Mouse (Mus musculus) hindbrain, embryonic 11.5 days (tissue): ENCODE results near the gene Pih1d1. TPM values are rescaled to one million over a fixed set of nuclear protein-coding genes. Genes with fewer than 3 reads are reported as not detected.
A peak's percentile ranks its signal among the peaks of the same experiment; 100 is the strongest.
"Not testable (repeated sequence)": the region's sequence is repeated elsewhere in the genome, so short reads cannot be mapped to it uniquely, and the experiment has no call there.

Experiments used
- ATAC-seq: fragments of 200-750 bp; cut with Nextera tagmentation; 2 replicates; pipeline ENCODE4 v1.8.0; 2017; ENCODE audit warnings: mild to moderate bottlenecking, moderate TSS enrichment, moderate library complexity; ENCODE audit not compliant: low FRiP score
- DNase-seq: peaks from one replicate; pipeline ENCODE4 v3.0.0-alpha.2; 2015; ENCODE audit warnings: low spot score
- H3K27ac ChIP-seq: fragments of 300-500 bp; sonication (generic); 2 replicates; pipeline ENCODE4 v1.5.1; 2014; ENCODE audit warnings: mild to moderate bottlenecking, low read depth, low read length
- H3K27me3 ChIP-seq: fragments of 300-500 bp; sonication (generic); 2 replicates; pipeline ENCODE4 v1.6.1; 2014; ENCODE audit warnings: mild to moderate bottlenecking, low read length, moderate library complexity, mixed read lengths; ENCODE audit not compliant: control insufficient read depth, insufficient read depth
- H3K36me3 ChIP-seq: fragments of 300-500 bp; sonication (generic); 2 replicates; pipeline ENCODE4 v1.6.1; 2014; ENCODE audit warnings: mild to moderate bottlenecking, low read length, moderate library complexity, mixed read lengths; ENCODE audit not compliant: control insufficient read depth, insufficient read depth
- H3K4me1 ChIP-seq: fragments of 300-500 bp; sonication (generic); replicated peaks from 2 replicates; pipeline ENCODE4 v1.6.1; 2014; ENCODE audit warnings: low read length, mixed read lengths; ENCODE audit not compliant: control insufficient read depth, insufficient read depth
- H3K4me2 ChIP-seq: fragments of 300-500 bp; sonication (generic); replicated peaks from 2 replicates; pipeline ENCODE4 v1.6.1; 2014; ENCODE audit warnings: mild to moderate bottlenecking, low read depth, low read length
- H3K4me3 ChIP-seq: fragments of 300-500 bp; sonication (generic); 2 replicates; pipeline ENCODE4 v1.5.1; 2014; ENCODE audit warnings: low read depth, low read length
- H3K9ac ChIP-seq: fragments of 300-500 bp; sonication (generic); 2 replicates; pipeline ENCODE4 v1.6.1; 2014; ENCODE audit warnings: low read depth, low read length
- H3K9me3 ChIP-seq: fragments of 300-500 bp; sonication (generic); 2 replicates; pipeline ENCODE4 v1.6.1; 2016; ENCODE audit warnings: low read length; ENCODE audit not compliant: control insufficient read depth
- WGBS: fragments of 180-500 bp; shearing (Covaris S2); extraction: QIAGEN DNeasy Blood & Tissue Kit; methylation state at CpG from one replicate; pipeline ENCODE4 v1.1.7; 2014; 5-methylcytosine and 5-hydroxymethylcytosine counted together
- polyA plus RNA-seq: library from polyadenylated mRNA; unstranded; fragments of >200 nt; fragmentation: Nextera tagmentation; extraction: Ambion mirVana; gene quantifications from 2 replicates; pipeline ENCODE4 v1.2.1, GENCODE M21; 2014

The Pih1d1 gene
- polyA plus RNA-seq, 1 experiment from 2014 or later: 105 TPM

DNA sequence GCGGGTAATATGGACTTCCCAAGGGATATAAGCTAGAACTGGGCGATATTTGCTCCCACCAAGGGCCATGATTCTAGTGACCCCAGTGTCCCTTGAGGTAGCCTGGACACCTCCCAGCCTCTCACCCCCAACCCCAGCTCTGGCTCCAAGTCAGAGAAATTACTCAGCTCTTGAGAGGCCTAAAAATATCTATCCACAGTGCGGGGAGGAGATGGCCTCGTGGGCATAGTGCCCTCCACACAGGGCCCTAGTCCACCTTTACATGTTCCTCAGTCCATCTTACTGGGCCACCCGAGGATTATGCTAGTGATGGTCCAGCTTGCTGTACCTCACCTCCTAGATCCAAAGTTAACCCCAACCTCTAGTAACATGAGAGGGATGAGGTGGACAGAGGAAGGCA, 10.7 kb downstream of the Pih1d1 start:
- Histone ChIP-seq H3K36me3 (no peaks in the 10 kb centered on the region), H3K4me3 (no peak overlapping the region), H3K4me1 (peaks cover 11% of the 10 kb centered on the region), H3K4me2 (no peak overlapping the region), H3K27me3 (peaks cover 72% of the 10 kb centered on the region), H3K9me3 (peaks cover 7% of the 10 kb centered on the region), H3K27ac (no peak overlapping the region), H3K9ac (no peak overlapping the region)
- no peak for DNase-seq
- WGBS: 67% methylated on average over 5 of the region's 5 CpGs
- ATAC-seq: no peak

DNA sequence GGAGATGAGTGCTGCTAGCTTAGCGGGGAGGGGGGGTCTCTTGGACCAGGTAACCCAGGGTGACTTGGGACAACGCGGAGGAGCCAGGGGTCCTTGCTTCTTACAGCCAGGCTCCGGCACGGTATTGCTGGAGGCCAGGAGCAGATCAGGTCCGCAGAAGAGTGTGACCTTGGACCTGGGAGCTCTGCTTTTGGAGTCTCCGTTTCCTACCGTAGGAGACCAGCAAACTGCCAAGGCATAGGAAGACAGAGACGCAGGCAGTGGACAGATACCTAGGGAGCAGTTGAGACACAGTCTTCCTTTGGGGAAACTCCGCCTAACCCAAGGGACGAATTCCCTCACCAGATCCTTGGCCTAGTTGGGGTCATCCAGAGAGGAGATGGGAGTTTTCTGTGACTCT, 11.6 kb downstream of the Pih1d1 start:
- Histone ChIP-seq H3K4me1 (peaks cover 11% of the 10 kb centered on the region), H3K4me2 (no peak overlapping the region), H3K9me3 (peaks cover 11% of the 10 kb centered on the region), H3K36me3 (no peaks in the 10 kb centered on the region), H3K27ac (no peak overlapping the region), H3K27me3 (peaks cover 72% of the 10 kb centered on the region), H3K4me3 (no peak overlapping the region), H3K9ac (no peak overlapping the region)
- DNase-seq (no peak), ATAC-seq (no peak)
- 53% methylated on average over 11 of the region's 11 CpGs for WGBS

DNA sequence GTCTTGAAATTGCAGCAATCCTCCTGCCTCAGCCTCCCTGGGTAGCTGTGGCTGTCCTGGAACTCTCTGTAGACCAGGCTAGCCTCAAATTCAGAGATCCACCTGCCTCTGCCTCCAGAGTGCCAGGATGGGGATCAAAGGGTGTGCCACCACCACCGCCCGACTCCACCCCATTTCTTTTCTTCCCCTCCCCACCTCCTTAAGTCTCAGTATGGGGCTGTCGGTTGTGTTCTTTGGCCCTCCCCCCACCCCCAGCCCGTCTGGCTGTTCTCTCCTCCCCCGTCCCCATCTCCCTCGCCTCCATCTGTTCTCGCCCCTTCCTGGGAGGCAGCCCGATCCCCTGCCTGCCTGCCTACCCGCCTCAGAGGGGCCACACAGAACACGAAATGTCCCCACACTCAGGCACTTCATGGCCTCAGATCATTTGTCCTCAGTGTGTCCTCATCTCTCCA, 12.9 kb downstream of the Pih1d1 start:
- ATAC-seq (no peak), DNase-seq (no peak)
- H3K27me3 ChIP-seq: peaks cover 78% of the 10 kb centered on the region
- 22% methylated on average over 10 of the region's 10 CpGs for WGBS
- peaks cover 11% of the 10 kb centered on the region for H3K9me3 ChIP-seq
- H3K4me2 ChIP-seq: no peak overlapping the region
- no peak overlapping the region for H3K9ac ChIP-seq
- H3K4me3 ChIP-seq: no peak overlapping the region
- peaks cover 11% of the 10 kb centered on the region for H3K4me1 ChIP-seq
- H3K27ac ChIP-seq: no peak overlapping the region
- no peaks in the 10 kb centered on the region for H3K36me3 ChIP-seq

DNA sequence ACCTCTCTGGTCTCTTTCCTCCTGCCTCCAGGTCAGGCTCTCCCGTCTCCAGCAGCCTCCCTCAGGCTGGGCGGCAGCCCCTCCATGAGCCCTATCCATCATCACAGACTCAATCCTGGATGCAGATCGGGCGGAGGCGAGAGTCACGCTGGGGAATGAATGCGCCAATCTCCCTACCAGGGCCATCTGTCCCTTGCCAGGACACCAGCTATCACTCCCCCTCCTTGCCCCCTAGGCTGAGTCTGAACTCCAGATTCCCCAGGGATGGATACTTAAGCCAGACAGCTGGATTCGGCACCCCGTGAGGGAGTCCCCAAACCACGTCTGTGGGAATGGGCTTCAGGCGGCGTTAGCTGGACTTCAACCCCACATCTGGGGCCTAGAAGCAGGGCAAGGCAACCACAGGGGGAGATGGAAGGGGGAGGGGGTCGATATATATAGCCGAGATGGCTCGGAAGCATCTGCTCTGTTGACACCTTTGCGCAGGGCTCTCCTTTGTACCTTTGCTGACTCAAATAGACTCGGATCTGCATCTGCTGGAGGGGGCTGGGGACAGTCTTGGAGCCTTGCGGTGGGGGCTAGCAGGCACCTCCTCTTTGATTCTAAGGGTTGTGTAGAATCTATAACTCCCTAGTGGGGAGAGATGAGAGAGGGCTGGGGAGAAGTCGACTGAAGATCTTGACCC, 13.8 kb downstream of the Pih1d1 start:
- 2% methylated on average over 19 of the region's 19 CpGs for WGBS
- H3K27ac ChIP-seq: peak overlapping the region; percentile 45; the same call in 1 of the 2 replicates
- H3K27me3 ChIP-seq: peaks cover 74% of the 10 kb centered on the region
- H3K4me3 ChIP-seq: no peak overlapping the region
- peak overlapping the region; percentile 7; the same call in 1 of the 2 replicates for H3K4me2 ChIP-seq
- peaks cover 6% of the 10 kb centered on the region for H3K4me1 ChIP-seq
- H3K36me3 ChIP-seq: no peaks in the 10 kb centered on the region
- no peak overlapping the region for H3K9ac ChIP-seq
- peak; percentile 51 for DNase-seq
- peaks cover 13% of the 10 kb centered on the region for H3K9me3 ChIP-seq
- peak; percentile 31; the same call in 1 of the 2 replicates for ATAC-seq

DNA sequence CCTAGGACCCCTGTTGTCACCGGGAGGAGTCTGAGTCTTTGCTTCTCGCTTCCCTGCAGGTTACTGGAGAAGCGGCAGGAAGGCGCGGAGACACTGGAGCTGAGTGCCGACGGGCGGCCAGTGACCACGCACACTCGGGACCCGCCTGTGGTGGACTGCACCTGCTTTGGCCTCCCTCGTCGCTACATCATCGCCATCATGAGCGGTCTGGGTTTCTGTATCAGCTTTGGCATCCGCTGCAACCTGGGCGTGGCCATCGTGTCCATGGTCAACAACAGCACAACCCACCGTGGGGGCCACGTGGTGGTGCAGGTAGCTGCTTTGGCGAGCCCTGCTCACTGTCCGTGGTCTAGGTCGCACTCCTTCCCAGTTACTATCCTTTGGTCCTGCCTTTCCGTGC, 14.6 kb downstream of the Pih1d1 start:
- Histone ChIP-seq H3K4me3 (no peak overlapping the region), H3K4me2 (0 out of 2 replicates have a peak overlapping the region, but pooled peaks have one; percentile 14), H3K9me3 (peaks cover 14% of the 10 kb centered on the region), H3K27ac (no peak overlapping the region), H3K9ac (no peak overlapping the region), H3K27me3 (peaks cover 66% of the 10 kb centered on the region), H3K36me3 (no peaks in the 10 kb centered on the region), H3K4me1 (peaks cover 6% of the 10 kb centered on the region)
- no peak for ATAC-seq
- 7% methylated on average over 24 of the region's 24 CpGs for WGBS
- no peak for DNase-seq

DNA sequence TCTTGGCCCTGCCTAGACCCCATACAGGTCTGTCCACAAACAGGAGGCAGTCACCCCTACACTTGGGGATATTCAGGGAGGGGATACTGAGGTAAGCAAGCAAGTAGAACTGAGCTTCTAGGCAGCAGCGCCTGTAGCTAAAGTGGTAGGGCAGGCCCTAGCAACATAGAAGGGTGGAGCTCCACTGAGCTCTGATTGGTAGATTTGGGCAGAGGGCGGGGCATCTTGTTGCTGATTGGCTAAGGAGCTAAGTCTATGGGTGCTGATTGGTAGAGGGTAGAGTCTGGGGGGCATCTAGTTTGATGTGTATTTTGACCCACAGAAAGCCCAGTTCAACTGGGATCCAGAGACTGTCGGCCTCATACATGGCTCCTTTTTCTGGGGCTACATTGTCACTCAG, 15.4 kb downstream of the Pih1d1 start:
- ATAC-seq (no peak), DNase-seq (no peak)
- H3K9ac ChIP-seq: no peak overlapping the region
- no peak overlapping the region for H3K27ac ChIP-seq
- H3K4me2 ChIP-seq: no peak overlapping the region
- no peaks in the 10 kb centered on the region for H3K36me3 ChIP-seq
- H3K4me3 ChIP-seq: no peak overlapping the region
- 0 out of 2 replicates have a peak, but pooled peaks cover 2% of the 10 kb centered on the region for H3K4me1 ChIP-seq
- peaks cover 65% of the 10 kb centered on the region for H3K27me3 ChIP-seq
- peaks cover 14% of the 10 kb centered on the region for H3K9me3 ChIP-seq
- 86% methylated on average over 3 of the region's 3 CpGs for WGBS

DNA sequence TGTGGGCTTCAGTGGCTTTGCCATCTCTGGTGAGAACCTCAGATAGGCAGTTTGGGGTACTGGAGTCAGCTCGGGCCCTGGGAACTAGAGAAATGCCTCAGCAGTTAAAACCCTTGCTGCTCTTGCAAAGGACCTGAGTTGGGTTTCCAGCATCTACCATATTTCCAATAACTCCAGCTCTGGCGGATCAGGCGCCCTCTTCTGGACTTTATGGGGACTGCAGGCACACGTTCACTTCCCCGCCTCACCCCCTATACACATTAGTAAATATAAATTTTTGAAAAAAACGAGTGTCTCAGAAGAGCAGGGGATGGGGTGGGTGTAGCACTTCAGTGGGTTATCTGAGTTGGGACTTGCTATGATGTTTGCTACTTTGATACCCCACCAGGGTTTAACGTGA, 18.9 kb downstream of the Pih1d1 start:
- Histone ChIP-seq H3K4me2 (no peak overlapping the region), H3K4me3 (no peak overlapping the region), H3K36me3 (no peaks in the 10 kb centered on the region), H3K27ac (no peak overlapping the region), H3K27me3 (peaks cover 68% of the 10 kb centered on the region), H3K4me1 (peaks cover 8% of the 10 kb centered on the region; the same call in 1 of the 2 replicates), H3K9me3 (peaks cover 14% of the 10 kb centered on the region), H3K9ac (no peak overlapping the region)
- DNase-seq: peak; percentile 34
- 61% methylated on average over 7 of the region's 7 CpGs for WGBS
- ATAC-seq: no peak

DNA sequence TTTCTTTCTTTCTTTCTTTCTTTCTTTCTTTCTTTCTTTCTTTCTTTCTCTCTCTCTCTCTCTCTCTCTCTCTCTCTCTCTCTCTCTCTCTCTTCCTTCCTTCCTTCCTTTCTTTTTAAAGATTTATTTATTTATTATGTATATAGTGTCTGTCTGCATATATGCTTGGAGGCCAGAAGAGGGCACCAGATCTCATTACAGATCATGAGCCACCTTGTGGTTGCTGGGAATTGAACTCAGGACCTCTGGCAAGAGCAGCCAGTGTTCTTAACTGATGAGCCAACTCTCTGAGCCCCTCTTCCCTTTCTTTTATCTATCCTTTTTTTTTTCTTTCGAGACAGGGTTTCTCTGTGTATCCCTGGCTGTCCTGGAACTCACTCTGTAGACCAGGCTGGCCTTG, 19.7 kb downstream of the Pih1d1 start:
- not testable (repeated sequence) for H3K4me2 ChIP-seq, DNase-seq, H3K27ac ChIP-seq, H3K9ac ChIP-seq, H3K4me3 ChIP-seq, ATAC-seq, H3K4me1 ChIP-seq, H3K36me3 ChIP-seq
- 44% methylated on average over 1 of the region's 1 CpGs for WGBS
- H3K9me3 ChIP-seq: peaks cover 14% of the 10 kb centered on the region
- H3K27me3 ChIP-seq: peaks cover 68% of the 10 kb centered on the region
